Mouse (Mus musculus) liver, embryonic 14.5 days (tissue): ENCODE data around the gene Herpud1.

Experiments
- CTCF ChIP-seq: IDR thresholded peaks from 2 replicates; pipeline ENCODE4 v1.5.1; 2016; ENCODE audit warnings: antibody characterized with exemption, low read depth, control low read depth
- EP300 ChIP-seq: IDR thresholded peaks from 2 replicates; pipeline ENCODE4 v1.6.1; 2016; ENCODE audit warnings: antibody characterized with exemption, low read depth

DNA sequence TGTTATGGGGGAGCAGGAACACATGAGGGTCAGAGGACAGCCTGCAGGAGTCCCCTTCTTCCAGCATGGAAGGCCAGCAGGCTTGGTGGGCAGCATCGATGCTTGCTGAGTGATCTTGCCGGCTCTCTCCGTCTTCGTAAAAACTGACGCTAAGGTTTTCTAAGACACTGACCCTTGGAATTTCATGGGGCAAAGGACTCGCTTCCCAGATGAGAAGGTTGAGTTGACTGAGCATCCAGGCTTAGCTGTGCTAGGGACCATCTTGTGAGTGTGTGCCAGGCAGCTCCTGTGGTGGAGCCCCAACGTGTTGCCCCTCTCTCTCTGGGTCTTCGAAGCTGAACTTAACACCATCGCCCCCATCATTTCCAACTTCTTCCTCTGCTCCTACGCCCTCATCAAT, 43.5 kb upstream of the Herpud1 start:
- TF ChIP-seq CTCF: no peak
- no peak for TF ChIP-seq EP300
